Mouse (Mus musculus) kidney, embryonic 14.5 days (tissue): ENCODE results near the gene Ildr2. TPM values are rescaled to one million over a fixed set of nuclear protein-coding genes. Genes with fewer than 3 reads are reported as not detected.

Source experiments
- ATAC-seq: fragments of 200-750 bp; cut with Nextera tagmentation; 2 replicates; pipeline ENCODE4 v1.8.0; 2017; ENCODE audit warnings: moderate number of reproducible peaks, mild to moderate bottlenecking, moderate TSS enrichment, moderate library complexity; ENCODE audit not compliant: low FRiP score, low TSS enrichment
- H3K27ac ChIP-seq: fragments of 300-500 bp; sonication (generic); 2 replicates; pipeline ENCODE4 v1.5.1; 2014; ENCODE audit warnings: low read depth, mild to moderate bottlenecking, low read length, moderate library complexity, mixed read lengths
- H3K27me3 ChIP-seq: fragments of 300-500 bp; sonication (generic); 2 replicates; pipeline ENCODE4 v1.6.1; 2014; ENCODE audit warnings: mild to moderate bottlenecking, low read length; ENCODE audit not compliant: control insufficient read depth, insufficient read depth
- H3K36me3 ChIP-seq: fragments of 300-500 bp; sonication (generic); 2 replicates; pipeline ENCODE4 v1.6.1; 2014; ENCODE audit warnings: low read length, mixed read lengths; ENCODE audit not compliant: control insufficient read depth, insufficient read depth
- H3K4me1 ChIP-seq: fragments of 300-500 bp; sonication (generic); 2 replicates; pipeline ENCODE4 v1.6.1; 2014; ENCODE audit warnings: low read length, mixed read lengths; ENCODE audit not compliant: control insufficient read depth, insufficient read depth
- H3K4me2 ChIP-seq: fragments of 300-500 bp; sonication (generic); replicated peaks from 2 replicates; pipeline ENCODE4 v1.6.1; 2014; ENCODE audit warnings: low read depth, mild to moderate bottlenecking, low read length
- H3K4me3 ChIP-seq: fragments of 300-500 bp; sonication (generic); 2 replicates; pipeline ENCODE4 v1.5.1; 2014; ENCODE audit warnings: mild to moderate bottlenecking, low read length
- H3K9ac ChIP-seq: fragments of 300-500 bp; sonication (generic); 2 replicates; pipeline ENCODE4 v1.6.1; 2014; ENCODE audit warnings: low read depth, mild to moderate bottlenecking, low read length, moderate library complexity
- H3K9me3 ChIP-seq: fragments of 300-500 bp; sonication (generic); 2 replicates; pipeline ENCODE4 v1.6.1; 2016; ENCODE audit warnings: low read length; ENCODE audit not compliant: control insufficient read depth
- WGBS: fragments of 180-500 bp; shearing (Covaris S2); extraction: QIAGEN DNeasy Blood & Tissue Kit; methylation state at CpG from one replicate; pipeline ENCODE4 v1.1.7; 2014; 5-methylcytosine and 5-hydroxymethylcytosine counted together
- polyA plus RNA-seq: library from polyadenylated mRNA; unstranded; fragments of >200 nt; fragmentation: Nextera tagmentation; extraction: Ambion mirVana; gene quantifications from 2 replicates; pipeline ENCODE4 v1.2.1, GENCODE M21; 2014

The Ildr2 gene
- polyA plus RNA-seq, 1 experiment from 2014 or later, result 1.3 TPM

DNA sequence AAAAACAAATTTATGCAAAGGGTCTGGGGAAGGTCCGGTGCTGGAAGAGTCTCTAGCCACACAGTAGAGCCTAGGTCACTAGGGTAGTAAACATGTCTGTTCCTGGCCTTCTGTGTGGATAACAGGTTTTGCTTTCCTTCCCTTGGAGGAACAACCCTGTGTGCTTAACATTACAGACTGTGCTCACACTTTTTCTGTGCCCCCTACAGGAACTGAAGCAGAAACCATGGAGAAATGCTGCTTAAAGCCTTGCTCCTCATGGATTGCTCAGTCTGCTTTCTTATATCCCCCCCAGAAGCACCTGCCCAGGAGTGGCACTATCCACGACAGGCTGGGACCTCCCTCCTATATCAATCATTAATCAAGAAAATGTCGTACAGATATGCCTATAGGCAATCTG is 107.9 kb downstream of the Ildr2 start:
- no peak for ATAC-seq
- Histone ChIP-seq H3K4me3 (no peak overlapping the region), H3K4me2 (no peak overlapping the region), H3K36me3 (no peaks in the 10 kb centered on the region), H3K9me3 (no peaks in the 10 kb centered on the region), H3K27me3 (no peaks in the 10 kb centered on the region), H3K27ac (no peak overlapping the region), H3K4me1 (no peaks in the 10 kb centered on the region), H3K9ac (no peak overlapping the region)
- WGBS, result 60% methylated on average over 3 of the region's 3 CpGs

DNA sequence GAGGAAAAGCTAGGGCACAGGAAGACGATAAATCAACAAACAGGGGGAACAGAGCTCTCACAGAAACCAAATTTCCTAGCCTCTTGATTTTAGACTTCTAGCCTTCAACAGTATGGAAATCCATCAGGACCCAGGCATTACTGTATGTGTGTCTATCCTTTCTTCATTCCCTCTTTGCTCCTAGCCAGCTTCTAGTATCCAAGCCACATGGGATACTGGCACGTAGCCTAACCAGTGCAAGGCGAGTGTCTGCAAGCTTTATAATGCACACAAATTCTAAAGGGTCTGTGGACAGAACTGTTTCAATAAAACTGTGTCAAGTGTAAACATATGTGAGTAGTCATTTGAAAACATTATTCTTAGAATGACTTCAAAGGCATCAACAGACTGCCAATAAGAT is 108.7 kb downstream of the Ildr2 start:
- Histone ChIP-seq H3K9ac (no peak overlapping the region), H3K4me1 (no peaks in the 10 kb centered on the region), H3K27me3 (no peaks in the 10 kb centered on the region), H3K27ac (no peak overlapping the region), H3K36me3 (no peaks in the 10 kb centered on the region), H3K9me3 (no peaks in the 10 kb centered on the region), H3K4me3 (no peak overlapping the region), H3K4me2 (no peak overlapping the region)
- 84% methylated on average over 3 of the region's 3 CpGs for WGBS
- ATAC-seq, result no peak

DNA sequence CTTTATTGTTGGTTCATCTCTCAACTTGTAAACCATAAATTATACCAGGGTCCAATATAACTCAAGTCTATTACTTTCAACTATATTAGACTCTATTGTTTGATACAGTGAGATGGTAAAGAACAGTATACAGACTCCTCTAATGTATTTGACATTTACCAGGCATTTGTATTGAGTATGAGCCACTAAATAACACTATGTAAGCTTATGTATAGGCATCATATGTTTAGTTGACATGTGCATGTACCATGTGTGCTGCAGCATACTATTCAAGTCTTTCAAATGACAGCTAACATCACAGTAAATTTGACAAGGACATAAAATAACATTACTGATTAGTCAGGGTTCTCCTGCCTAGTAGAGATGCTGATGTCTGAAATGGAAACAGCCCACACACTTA is 109.2 kb downstream of the Ildr2 start:
- no peak for ATAC-seq
- no peak overlapping the region for H3K4me2 ChIP-seq
- H3K4me3 ChIP-seq, result no peak overlapping the region

More for the DNA sequence above, 109.2 kb downstream of the Ildr2 start:
- H3K9ac ChIP-seq, result no peak overlapping the region
- no peaks in the 10 kb centered on the region for H3K36me3 ChIP-seq
- no peaks in the 10 kb centered on the region for H3K9me3 ChIP-seq
- H3K27ac ChIP-seq, result no peak overlapping the region
- no peaks in the 10 kb centered on the region for H3K27me3 ChIP-seq
- H3K4me1 ChIP-seq, result no peaks in the 10 kb centered on the region

Other genes starting within 250 kb of the Ildr2 start
- 0.20 and 0.39 TPM in 2 replicates for gene Dusp27, start 126.2 kb upstream of the Ildr2 start, polyA plus RNA-seq
- gene Gpa33, start 123.9 kb upstream of the Ildr2 start, polyA plus RNA-seq, result 0.55 and 0.74 TPM in 2 replicates
- gene Mael, start 15.4 kb upstream of the Ildr2 start, polyA plus RNA-seq, result not detected in 2 replicates
- gene Tada1, start 125.0 kb downstream of the Ildr2 start, polyA plus RNA-seq, result 60.7 and 62.9 TPM in 2 replicates
- 10.7 and 20.0 TPM in 2 replicates for gene Pogk, start 155.7 kb downstream of the Ildr2 start, polyA plus RNA-seq
- gene Gm4846, start 243.4 kb downstream of the Ildr2 start, polyA plus RNA-seq, result not detected in 2 replicates